10 mouse cellular contexts compared by ENCODE assay signal in genomic region chr9:124478081-124478480, GRCm38 (mm10). TPM values are rescaled to one million over a fixed set of nuclear protein-coding genes. Genes with fewer than 3 reads are reported as not detected.
DNase-seq lines count a peak whose midpoint lies in the region; ATAC-seq lines count a peak whose summit lies in the region.
"Had no signal": no experiment of that assay in that cellular context is flagged by ENCODE, and none has a peak within 500 bp of the region (broad histone marks: within the 10 kb centered on the region; RNA-seq: fewer than 3 reads in every experiment).

No protein-coding gene starts in this region.

- H3K9ac ChIP-seq in heart, embryonic 12.5 days: no peak overlapping the region
- H3K9ac ChIP-seq: liver, embryonic 14.5 days had no signal

- peak overlapping the region; percentile 39; the same call in 1 of the 2 replicates for H3K27ac ChIP-seq in heart, embryonic 12.5 days (ENCODE audit: poor library complexity, severe bottlenecking)
- H3K27ac ChIP-seq: liver, embryonic 14.5 days had no signal

- no peak for ATAC-seq in heart, embryonic 12.5 days (ENCODE audit: insufficient number of reproducible peaks, low FRiP score)
- ATAC-seq: inflammation-experienced regulatory T-cells, adult 6 months had no signal

- H3K4me3 ChIP-seq in heart, embryonic 12.5 days: no peak overlapping the region

- no peaks in the 10 kb centered on the region for H3K27me3 ChIP-seq in heart, embryonic 12.5 days (replicated peaks)

- intact Hi-C loops in heart, postnatal 25 days (cut with DNase I): no loop called here

- 60% methylated on average over 3 of the region's 3 CpGs for WGBS in heart, embryonic 12.5 days

- peaks cover 9% of the 10 kb centered on the region; the same call in 1 of the 2 replicates for H3K4me1 ChIP-seq in heart, embryonic 12.5 days (replicated peaks)

- H3K9me3 ChIP-seq in heart, embryonic 12.5 days (replicated peaks): peaks cover 13% of the 10 kb centered on the region

- peaks cover 17% of the 10 kb centered on the region for H3K36me3 ChIP-seq in heart, embryonic 12.5 days

- DNase-seq in heart, adult 11 months: peak; percentile 97
- DNase-seq in heart, postnatal 25 days (ENCODE audit: low spot score): no peak
- peak; percentile 9 for DNase-seq in 416B (ENCODE audit: low read depth)
- peak; percentile 64 to 75 for DNase-seq in lung, adult 18-20 months
- DNase-seq in retina, postnatal 1 day: no peak
- no peak for DNase-seq in T-cell, adult 2 months (ENCODE audit: low spot score)
- no peak for DNase-seq in layer of hippocampus, postnatal 25 days (ENCODE audit: extremely low spot score in 1 of 2, low spot score in 1 of 2)

- no peak overlapping the region for H3K4me2 ChIP-seq in heart, embryonic 12.5 days

RNA-seq across cellular contexts. Expression of gene Ppp2r3d, which starts 1.4 kb away (rescaled TPM):
- total RNA-seq in heart, postnatal 25 days (2021): 100 to 1,000 TPM in 1 of 2 experiments, 10 to 100 TPM in 1; 92.9 to 112 TPM
- polyA plus RNA-seq in heart, embryonic 12.5 days (2016; fragmentation: Nextera tagmentation; extraction: Ambion mirVana): 131 and 147 TPM in 2 replicates
- total RNA-seq in layer of hippocampus, postnatal 25 days (2021): 100 to 1,000 TPM in 1 of 2 experiments, 10 to 100 TPM in 1; 85.5 to 103 TPM

RNA-seq across cellular contexts. Expression of gene Gm21836, which starts 15.5 kb away (rescaled TPM):
- not detected for total RNA-seq in heart, postnatal 25 days (2021)
- not detected in 2 replicates for polyA plus RNA-seq in heart, embryonic 12.5 days (2016; fragmentation: Nextera tagmentation; extraction: Ambion mirVana)
- not detected for total RNA-seq in layer of hippocampus, postnatal 25 days (2021)
- polyA plus RNA-seq: inflammation-experienced regulatory T-cells, adult 6 months; liver, embryonic 14.5 days had no signal

Comparison
In these comparisons a context has a peak if more than half of its experiments do, and no peak if none do; other contexts are left out.
1. DNase-seq: peak in heart, adult 11 months (single experiment), 416B (single experiment) and lung, adult 18-20 months (2 of 2); none in heart, postnatal 25 days (single experiment), retina, postnatal 1 day (single experiment), T-cell, adult 2 months (single experiment) and layer of hippocampus, postnatal 25 days (0 of 2).